Mouse (Mus musculus) E14TG2a.4 (cell line): ENCODE measurements at regions not wholly inside any gene's neighbourhood (a gene's known extent, or its start where the extent isn't known, plus 50 kb on each side); places are given as distances from the start of the nearest gene placed in this dataset.

Source experiments
- CTCF ChIP-seq: conservative IDR thresholded peaks from 2 replicates; pipeline ENCODE4 v1.5.1; 2014; ENCODE audit warnings: low read length
- NANOG ChIP-seq: IDR thresholded peaks from 2 replicates; pipeline ENCODE4 v1.6.1; 2014; ENCODE audit warnings: borderline replicate concordance, low read length, mixed read lengths
- POU5F1 ChIP-seq: IDR thresholded peaks from 2 replicates; pipeline ENCODE4 v1.6.1; 2014; ENCODE audit warnings: low read length, borderline replicate concordance

DNA sequence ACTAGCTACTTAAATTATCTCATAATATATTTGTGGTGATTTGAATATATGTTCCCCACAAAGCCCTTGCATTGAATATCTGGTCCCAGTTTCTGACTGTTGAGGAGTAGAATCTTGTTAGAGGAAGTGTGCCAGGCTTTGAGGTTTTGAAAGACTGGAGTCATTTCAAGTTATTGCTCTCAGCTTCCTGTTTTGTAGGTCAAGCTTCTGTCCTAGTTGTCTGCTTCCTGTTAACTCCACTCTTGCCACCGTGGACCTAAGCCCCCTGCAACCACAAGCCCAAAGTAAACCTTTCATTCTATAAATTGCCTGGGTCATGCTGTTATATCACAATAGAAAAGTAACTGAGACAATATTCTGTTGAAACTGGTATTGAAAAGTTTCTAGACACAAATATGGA is 1232.3 kb upstream of the Lrrc6 start:
- TF ChIP-seq CTCF (no peak), NANOG (no peak), POU5F1 (no peak)
